Mouse (Mus musculus): ENCODE data around the gene Kpna3. TPM values are rescaled to one million over a fixed set of nuclear protein-coding genes. Genes with fewer than 3 reads are reported as not detected.

Gene Kpna3
- polyA plus RNA-seq (2015; fragmentation: Nextera tagmentation; extraction: Ambion mirVana), result 29.9 and 40.5 TPM in 2 replicates

- peaks cover 2% of the 10 kb centered on the region; the same call in 1 of the 2 replicates for H3K36me3 ChIP-seq
- H3K27ac ChIP-seq, result peak within 1 kb of the TSS; percentile 91
- peak within 1 kb of the TSS; percentile 92 for H3K4me3 ChIP-seq (replicated peaks)
- no peaks in the 10 kb centered on the region for H3K27me3 ChIP-seq
- no peaks in the 10 kb centered on the region for H3K9me3 ChIP-seq (replicated peaks)
- ATAC-seq (ENCODE audit: low read depth) (peak; percentile 96), DNase-seq (peak; percentile 96)
- peak within 1 kb of the TSS; percentile 89 for H3K4me2 ChIP-seq
- WGBS (ENCODE audit: insufficient replicate concordance), result under 1% methylated on average over 66 of the region's 85 CpGs
- peak within 1 kb of the TSS; percentile 94 for H3K9ac ChIP-seq
- peaks cover 38% of the 10 kb centered on the region for H3K4me1 ChIP-seq (replicated peaks)
Measured at GRCm38 (mm10) chr14:61439661-61440559, at the start of gene Kpna3. Gene Kpna3, minus strand, starts transcription at chr14:61439874.

GRCm38 (mm10) chr14:61460365-61460764, 20.7 kb upstream of the Kpna3 start:
- H3K36me3 ChIP-seq, result no peaks in the 10 kb centered on the region
- WGBS (ENCODE audit: insufficient replicate concordance), result 25% methylated on average over 2 of the region's 2 CpGs
- H3K4me1 ChIP-seq (replicated peaks), result no peaks in the 10 kb centered on the region
- no peak overlapping the region for H3K9ac ChIP-seq
- H3K27ac ChIP-seq, result no peak overlapping the region
- H3K27me3 ChIP-seq, result no peaks in the 10 kb centered on the region
- no peak overlapping the region for H3K4me3 ChIP-seq (replicated peaks)
- DNase-seq (no peak), ATAC-seq (ENCODE audit: low read depth) (no peak)
- H3K9me3 ChIP-seq (replicated peaks), result no peaks in the 10 kb centered on the region
- no peak overlapping the region for H3K4me2 ChIP-seq

- Histone ChIP-seq H3K9me3 (replicated peaks) (no peaks in the 10 kb centered on the region), H3K9ac (no peak overlapping the region), H3K27me3 (no peaks in the 10 kb centered on the region), H3K4me2 (no peak overlapping the region), H3K36me3 (no peaks in the 10 kb centered on the region), H3K4me3 (replicated peaks) (no peak overlapping the region), H3K4me1 (replicated peaks) (no peaks in the 10 kb centered on the region), H3K27ac (no peak overlapping the region)
- WGBS (ENCODE audit: insufficient replicate concordance), result 72% methylated on average over 6 of the region's 6 CpGs
- ATAC-seq (ENCODE audit: low read depth), result no peak
- DNase-seq, result no peak
Measured at GRCm38 (mm10) chr14:61457468-61457867, 17.8 kb upstream of the Kpna3 start.

GRCm38 (mm10) chr14:61455571-61455970, 15.9 kb upstream of the Kpna3 start:
- no peak overlapping the region for H3K4me2 ChIP-seq
- H3K27ac ChIP-seq, result no peak overlapping the region
- H3K27me3 ChIP-seq, result no peaks in the 10 kb centered on the region
- DNase-seq, result no peak
- WGBS (ENCODE audit: insufficient replicate concordance), result 64% methylated on average over 3 of the region's 3 CpGs
- H3K4me1 ChIP-seq (replicated peaks), result no peaks in the 10 kb centered on the region
- no peaks in the 10 kb centered on the region for H3K9me3 ChIP-seq (replicated peaks)
- no peak for ATAC-seq (ENCODE audit: low read depth)
- H3K9ac ChIP-seq, result no peak overlapping the region
- no peak overlapping the region for H3K4me3 ChIP-seq (replicated peaks)
- H3K36me3 ChIP-seq, result no peaks in the 10 kb centered on the region

GRCm38 (mm10) chr14:61453032-61453431, 13.4 kb upstream of the Kpna3 start:
- no peak for ATAC-seq (ENCODE audit: low read depth)
- Histone ChIP-seq H3K36me3 (no peaks in the 10 kb centered on the region), H3K27me3 (no peaks in the 10 kb centered on the region), H3K9me3 (replicated peaks) (no peaks in the 10 kb centered on the region), H3K4me2 (no peak overlapping the region), H3K9ac (no peak overlapping the region), H3K4me3 (replicated peaks) (no peak overlapping the region), H3K27ac (no peak overlapping the region), H3K4me1 (replicated peaks) (no peaks in the 10 kb centered on the region)
- WGBS (ENCODE audit: insufficient replicate concordance), result 63% methylated on average over 4 of the region's 4 CpGs
- no peak for DNase-seq

- Histone ChIP-seq H3K4me2 (no peak overlapping the region), H3K9me3 (replicated peaks) (no peaks in the 10 kb centered on the region), H3K4me3 (replicated peaks) (no peak overlapping the region), H3K27ac (no peak overlapping the region), H3K4me1 (replicated peaks) (no peaks in the 10 kb centered on the region), H3K27me3 (no peaks in the 10 kb centered on the region), H3K36me3 (no peaks in the 10 kb centered on the region), H3K9ac (no peak overlapping the region)
- no peak for DNase-seq
- ATAC-seq (ENCODE audit: low read depth), result no peak
- 25% methylated on average over 6 of the region's 6 CpGs for WGBS (ENCODE audit: insufficient replicate concordance)
Measured at GRCm38 (mm10) chr14:61452481-61452880, 12.8 kb upstream of the Kpna3 start.

- ATAC-seq (ENCODE audit: low read depth) (no peak), DNase-seq (no peak)
- Histone ChIP-seq H3K27me3 (no peaks in the 10 kb centered on the region), H3K4me1 (replicated peaks) (no peaks in the 10 kb centered on the region), H3K36me3 (no peaks in the 10 kb centered on the region), H3K9ac (no peak overlapping the region), H3K4me2 (no peak overlapping the region), H3K9me3 (replicated peaks) (no peaks in the 10 kb centered on the region), H3K4me3 (replicated peaks) (no peak overlapping the region), H3K27ac (no peak overlapping the region)
- WGBS (ENCODE audit: insufficient replicate concordance), result 73% methylated on average over 6 of the region's 6 CpGs
Measured at GRCm38 (mm10) chr14:61447775-61448174, 8.1 kb upstream of the Kpna3 start.

GRCm38 (mm10) chr14:61439141-61439660, 473 bp downstream of the Kpna3 start:
- ATAC-seq (ENCODE audit: low read depth) (peak; percentile 49), DNase-seq (peak; percentile 56)
- Histone ChIP-seq H3K4me1 (replicated peaks) (peaks cover 39% of the 10 kb centered on the region), H3K9ac (peak overlapping the region; percentile 94), H3K27me3 (no peaks in the 10 kb centered on the region), H3K9me3 (replicated peaks) (no peaks in the 10 kb centered on the region), H3K36me3 (peaks cover 2% of the 10 kb centered on the region; the same call in 1 of the 2 replicates), H3K4me2 (peak overlapping the region; percentile 89), H3K4me3 (replicated peaks) (peak overlapping the region; percentile 92), H3K27ac (peak overlapping the region; percentile 91)
- WGBS (ENCODE audit: insufficient replicate concordance), result under 1% methylated on average over 51 of the region's 62 CpGs

- peaks cover 2% of the 10 kb centered on the region; the same call in 1 of the 2 replicates for H3K36me3 ChIP-seq
- no peak for DNase-seq
- no peak for ATAC-seq (ENCODE audit: low read depth)
- peaks cover 47% of the 10 kb centered on the region for H3K4me1 ChIP-seq (replicated peaks)
- H3K27ac ChIP-seq, result peak overlapping the region; percentile 91; the same call in 1 of the 2 replicates
- peak overlapping the region; percentile 94 for H3K9ac ChIP-seq
- 34% methylated on average over 3 of the region's 3 CpGs for WGBS (ENCODE audit: insufficient replicate concordance)
- no peaks in the 10 kb centered on the region for H3K9me3 ChIP-seq (replicated peaks)
- H3K4me3 ChIP-seq (replicated peaks), result peak overlapping the region; percentile 92
- peak overlapping the region; percentile 89 for H3K4me2 ChIP-seq
- no peaks in the 10 kb centered on the region for H3K27me3 ChIP-seq
Measured at GRCm38 (mm10) chr14:61438171-61438945, 1.3 kb downstream of the Kpna3 start.

GRCm38 (mm10) chr14:61436866-61437265, 2.8 kb downstream of the Kpna3 start:
- Histone ChIP-seq H3K9ac (no peak overlapping the region), H3K27ac (no peak overlapping the region), H3K4me2 (no peak overlapping the region), H3K4me1 (replicated peaks) (peaks cover 59% of the 10 kb centered on the region), H3K27me3 (no peaks in the 10 kb centered on the region), H3K9me3 (replicated peaks) (no peaks in the 10 kb centered on the region), H3K4me3 (replicated peaks) (no peak overlapping the region), H3K36me3 (peaks cover 2% of the 10 kb centered on the region; the same call in 1 of the 2 replicates)
- ATAC-seq (ENCODE audit: low read depth) (no peak), DNase-seq (no peak)
- 70% methylated on average over 2 of the region's 2 CpGs for WGBS (ENCODE audit: insufficient replicate concordance)

- H3K27ac ChIP-seq, result no peak overlapping the region
- 54% methylated on average over 3 of the region's 3 CpGs for WGBS (ENCODE audit: insufficient replicate concordance)
- ATAC-seq (ENCODE audit: low read depth) (no peak), DNase-seq (no peak)
- no peaks in the 10 kb centered on the region for H3K27me3 ChIP-seq
- H3K9me3 ChIP-seq (replicated peaks), result no peaks in the 10 kb centered on the region
- peaks cover 48% of the 10 kb centered on the region for H3K4me1 ChIP-seq (replicated peaks)
- peaks cover 3% of the 10 kb centered on the region; the same call in 1 of the 2 replicates for H3K36me3 ChIP-seq
- no peak overlapping the region for H3K4me2 ChIP-seq
- H3K4me3 ChIP-seq (replicated peaks), result no peak overlapping the region
- H3K9ac ChIP-seq, result no peak overlapping the region
Measured at GRCm38 (mm10) chr14:61428126-61428787, 11.4 kb downstream of the Kpna3 start.

Measured in liver, embryonic 13.5 days (tissue).